Mouse (Mus musculus): ENCODE measurements around the gene Exoc8. TPM values are rescaled to one million over a fixed set of nuclear protein-coding genes. Genes with fewer than 3 reads are reported as not detected.

The Exoc8 gene
- 5.4 and 5.8 TPM in 2 replicates for polyA plus RNA-seq (2015; fragmentation: Nextera tagmentation; extraction: Ambion mirVana)

GRCm38 (mm10) chr8:124897386-124898250 is at the start of gene Exoc8, which contains the start of gene Sprtn:
Exoc8 (minus strand) TSS chr8:124897705.
Sprtn (plus strand) TSS chr8:124897886.

GRCm38 (mm10) chr8:124862321-124863162 is 35.0 kb downstream of the Exoc8 start, which contains the start of the genes Gnpat and 2810004N23Rik:
Gnpat (plus strand) TSS chr8:124863033.
2810004N23Rik (minus strand) TSS chr8:124863120.

Other genes starting within 250 kb of the Exoc8 start
- 30.7 and 43.5 TPM in 2 replicates for gene 2310022B05Rik, start 234.3 kb downstream of the Exoc8 start, polyA plus RNA-seq (2015; fragmentation: Nextera tagmentation; extraction: Ambion mirVana)
- gene Ttc13, start 175.7 kb downstream of the Exoc8 start, polyA plus RNA-seq (2015; fragmentation: Nextera tagmentation; extraction: Ambion mirVana): 18.1 and 19.0 TPM in 2 replicates
- 11.8 and 13.4 TPM in 2 replicates for gene Arv1, start 175.6 kb downstream of the Exoc8 start, polyA plus RNA-seq (2015; fragmentation: Nextera tagmentation; extraction: Ambion mirVana)
- gene Fam89a, start 145.9 kb downstream of the Exoc8 start, polyA plus RNA-seq (2015; fragmentation: Nextera tagmentation; extraction: Ambion mirVana): 0.85 and 0.89 TPM in 2 replicates
- 0.05 and 0.07 TPM in 2 replicates for gene Trim67, start 104.6 kb downstream of the Exoc8 start, polyA plus RNA-seq (2015; fragmentation: Nextera tagmentation; extraction: Ambion mirVana)
- gene Gnpat, start 34.7 kb downstream of the Exoc8 start, polyA plus RNA-seq (2015; fragmentation: Nextera tagmentation; extraction: Ambion mirVana): 46.3 and 49.0 TPM in 2 replicates
- 26.3 and 29.8 TPM in 2 replicates for gene 2810004N23Rik, start 34.6 kb downstream of the Exoc8 start, polyA plus RNA-seq (2015; fragmentation: Nextera tagmentation; extraction: Ambion mirVana)
- gene Sprtn, start 181 bp upstream of the Exoc8 start, polyA plus RNA-seq (2015; fragmentation: Nextera tagmentation; extraction: Ambion mirVana): 6.2 and 7.4 TPM in 2 replicates
- 7.8 and 9.4 TPM in 2 replicates for gene Egln1, start 51.6 kb upstream of the Exoc8 start, polyA plus RNA-seq (2015; fragmentation: Nextera tagmentation; extraction: Ambion mirVana)
- gene Tsnax, start 115.3 kb upstream of the Exoc8 start, polyA plus RNA-seq (2015; fragmentation: Nextera tagmentation; extraction: Ambion mirVana): 67.1 and 73.6 TPM in 2 replicates
- gene Disc1, start 156.5 kb upstream of the Exoc8 start, polyA plus RNA-seq (2015; fragmentation: Nextera tagmentation; extraction: Ambion mirVana): 0.76 and 1.3 TPM in 2 replicates